Mouse (Mus musculus): ENCODE measurements around the gene Ube3b.

Ube3b gene

GRCm38 (mm10) chr5:114380209-114381012 is at the start of gene Ube3b, which contains the start of gene Kctd10:
TSS of gene Ube3b (plus strand) at chr5:114380607.
TSS of gene Kctd10 (minus strand) at chr5:114380508.
- DNase-seq (ENCODE audit: low spot score): peak; percentile 78

DNA sequence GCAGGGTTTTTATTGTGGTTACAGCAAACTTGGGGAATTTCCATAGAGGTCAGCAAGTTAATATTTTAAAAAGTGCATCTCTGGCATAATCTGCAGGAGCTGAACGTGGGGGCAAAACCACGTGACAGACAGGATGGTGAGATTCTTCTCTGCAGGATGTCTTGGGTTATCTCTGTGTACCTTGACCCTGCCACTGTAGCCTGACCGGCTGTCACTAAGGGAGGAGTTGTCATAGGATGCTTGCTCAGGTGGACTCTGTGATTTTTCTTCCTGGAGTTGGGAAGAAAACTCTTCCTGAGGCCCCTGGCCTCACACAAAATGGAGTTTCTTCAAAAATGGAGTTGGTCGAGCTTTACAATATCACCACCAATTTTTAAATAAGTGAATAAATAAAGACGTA is 37.4 kb upstream of the Ube3b start:
- no peak for DNase-seq (ENCODE audit: low spot score)

DNA sequence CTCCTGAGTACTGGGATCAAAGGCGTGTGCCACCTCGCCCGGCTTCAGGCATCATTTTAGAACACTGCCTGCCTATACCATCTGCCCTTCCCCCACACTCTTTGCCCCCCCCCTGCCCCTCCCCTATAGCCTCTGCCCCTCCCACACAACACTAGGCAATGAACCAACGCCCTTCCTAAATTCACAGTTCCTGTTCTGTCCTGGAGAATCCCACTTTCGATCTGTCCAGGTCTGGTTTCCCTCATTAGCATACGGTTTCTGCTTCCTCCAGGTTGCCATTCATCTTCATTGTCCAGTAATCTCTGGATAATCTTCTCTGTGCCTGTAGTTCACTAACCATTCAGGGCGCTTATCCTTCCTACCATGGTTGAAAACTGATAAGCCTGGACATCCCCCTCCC is 36.8 kb upstream of the Ube3b start:
- DNase-seq (ENCODE audit: low spot score): no peak

- no peak for DNase-seq (ENCODE audit: low spot score)
These were observed 34.9 kb upstream of the Ube3b start for GRCm38 (mm10) chr5:114345538-114345937.

DNA sequence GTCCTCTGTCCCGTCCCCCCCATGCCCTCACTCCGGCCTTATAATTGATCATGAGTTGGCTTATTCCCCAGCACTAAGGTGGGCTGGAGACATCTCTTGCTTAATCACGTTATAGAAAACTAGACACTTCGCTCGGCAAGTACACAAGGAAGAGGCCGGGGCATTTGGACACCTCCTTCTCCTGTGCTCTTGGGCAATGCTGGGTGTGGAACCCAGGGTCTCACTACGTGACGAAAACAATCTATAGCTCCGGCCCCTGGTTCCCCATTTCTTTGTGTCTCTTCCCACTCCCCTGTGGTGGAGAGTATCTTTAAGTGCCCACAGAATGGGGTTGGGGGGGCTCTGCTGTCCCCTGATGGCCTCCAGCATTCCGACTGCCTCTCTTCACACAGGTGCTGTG is 33.4 kb upstream of the Ube3b start:
- DNase-seq (ENCODE audit: low spot score): no peak

GRCm38 (mm10) chr5:114351490-114351889 is 28.9 kb upstream of the Ube3b start:
- DNase-seq (ENCODE audit: low spot score): no peak

GRCm38 (mm10) chr5:114356250-114356935 is 24.0 kb upstream of the Ube3b start:
- DNase-seq (ENCODE audit: low spot score): no peak

DNA sequence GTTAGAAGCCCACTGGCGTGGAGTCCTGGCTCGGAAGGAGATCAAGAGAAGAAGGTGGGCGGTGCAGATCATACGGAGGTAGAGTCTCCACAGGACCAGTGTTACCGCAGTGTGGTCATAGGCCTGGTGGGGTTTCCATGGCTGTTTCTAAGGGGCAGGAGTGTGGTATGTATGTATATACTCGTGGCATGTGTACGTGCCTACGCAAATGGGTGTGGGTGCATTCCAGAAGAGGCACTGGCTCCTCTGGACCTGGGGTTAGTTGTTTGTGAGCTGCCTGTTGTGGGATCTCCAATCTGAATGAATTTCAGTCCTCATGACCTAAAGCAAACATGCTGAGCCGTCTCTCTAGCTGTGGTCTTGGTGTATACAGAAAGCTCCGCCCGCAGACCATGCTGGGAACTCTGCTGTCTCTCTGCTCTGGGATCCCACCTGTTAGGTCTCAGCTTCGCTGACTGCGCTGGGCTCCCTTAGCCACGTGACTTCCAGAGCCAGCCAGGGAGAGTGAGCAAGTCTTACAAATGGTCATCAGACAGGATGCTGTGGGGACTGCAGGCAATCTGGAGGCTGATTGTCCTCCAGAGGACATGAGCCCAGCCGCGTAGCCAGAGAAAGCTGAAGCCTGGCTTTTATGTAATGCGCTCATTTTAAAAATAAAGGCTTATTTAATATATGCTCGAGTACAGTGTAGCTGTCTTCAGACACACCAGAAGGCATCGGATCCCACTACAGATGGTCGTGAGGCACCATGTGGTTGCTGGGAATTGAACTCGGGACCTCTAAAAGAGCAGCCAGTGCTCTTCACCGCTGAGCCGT is 23.3 kb upstream of the Ube3b start:
- DNase-seq (ENCODE audit: low spot score): no peak

DNA sequence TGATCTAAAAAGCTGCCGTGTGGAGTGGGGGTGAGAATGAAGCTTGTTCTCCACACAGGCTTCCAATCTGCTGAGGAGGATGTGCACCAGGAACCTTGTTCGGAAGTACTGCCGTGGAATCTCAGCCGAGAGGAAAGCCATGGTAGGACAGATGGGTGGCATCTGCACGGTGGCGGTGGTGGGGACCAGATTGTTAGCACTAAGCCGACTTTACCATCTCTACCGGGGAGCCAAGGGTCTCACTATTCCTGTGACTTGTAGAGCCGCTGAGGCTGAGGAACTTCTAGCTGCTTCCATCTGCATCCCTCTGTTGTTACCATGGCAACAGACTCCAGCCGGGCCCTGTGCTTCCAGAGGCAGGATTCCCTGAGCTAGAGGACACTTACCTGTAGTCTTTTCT is 21.6 kb upstream of the Ube3b start:
- DNase-seq (ENCODE audit: low spot score): no peak

- DNase-seq (ENCODE audit: low spot score): no peak
These were observed 20.8 kb upstream of the Ube3b start for GRCm38 (mm10) chr5:114359586-114359985.

GRCm38 (mm10) chr5:114360968-114361367 is 19.4 kb upstream of the Ube3b start:
- DNase-seq (ENCODE audit: low spot score): no peak

GRCm38 (mm10) chr5:114365043-114365752 is 15.2 kb upstream of the Ube3b start:
- no peak for DNase-seq (ENCODE audit: low spot score)

GRCm38 (mm10) chr5:114368121-114368520 is 12.3 kb upstream of the Ube3b start:
- no peak for DNase-seq (ENCODE audit: low spot score)

DNA sequence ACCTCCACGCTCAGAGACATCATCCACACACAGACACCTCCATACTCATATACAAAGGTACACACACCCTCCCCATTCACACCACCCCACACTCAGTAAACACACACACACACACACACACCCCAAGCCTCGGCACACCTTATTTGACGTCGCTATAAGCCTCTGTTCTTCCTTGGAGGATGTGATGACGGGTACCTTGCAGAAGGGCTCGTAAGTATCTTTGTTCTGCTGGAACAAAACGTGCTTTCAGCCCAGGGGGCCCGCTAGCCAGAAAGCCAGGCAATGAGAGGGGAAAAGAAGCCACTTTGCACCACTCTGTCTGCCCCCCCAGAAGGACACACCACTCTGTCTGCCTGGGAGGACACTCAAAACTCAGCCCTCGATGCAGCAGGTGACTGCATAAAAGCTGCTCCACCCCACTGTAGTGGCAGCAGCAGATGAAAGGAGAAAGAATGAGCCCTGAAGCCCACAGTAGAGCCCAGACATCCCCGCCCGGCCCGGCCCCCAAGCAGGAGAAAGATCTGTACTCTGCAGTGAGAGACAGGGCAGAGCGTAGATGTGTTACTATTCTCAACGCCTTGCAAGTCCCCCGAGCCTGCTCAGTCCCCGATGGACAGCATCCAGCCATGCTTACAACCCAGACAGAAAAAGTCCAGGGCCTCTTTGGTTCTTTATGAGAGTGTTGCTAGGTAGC is 11.5 kb upstream of the Ube3b start:
- DNase-seq (ENCODE audit: low spot score): no peak

GRCm38 (mm10) chr5:114369921-114370320 is 10.5 kb upstream of the Ube3b start:
- DNase-seq (ENCODE audit: low spot score): no peak

GRCm38 (mm10) chr5:114370371-114370776 is 10.0 kb upstream of the Ube3b start:
- DNase-seq (ENCODE audit: low spot score): no peak

- no peak for DNase-seq (ENCODE audit: low spot score)
These were observed 9.1 kb upstream of the Ube3b start for GRCm38 (mm10) chr5:114371331-114371730.

DNA sequence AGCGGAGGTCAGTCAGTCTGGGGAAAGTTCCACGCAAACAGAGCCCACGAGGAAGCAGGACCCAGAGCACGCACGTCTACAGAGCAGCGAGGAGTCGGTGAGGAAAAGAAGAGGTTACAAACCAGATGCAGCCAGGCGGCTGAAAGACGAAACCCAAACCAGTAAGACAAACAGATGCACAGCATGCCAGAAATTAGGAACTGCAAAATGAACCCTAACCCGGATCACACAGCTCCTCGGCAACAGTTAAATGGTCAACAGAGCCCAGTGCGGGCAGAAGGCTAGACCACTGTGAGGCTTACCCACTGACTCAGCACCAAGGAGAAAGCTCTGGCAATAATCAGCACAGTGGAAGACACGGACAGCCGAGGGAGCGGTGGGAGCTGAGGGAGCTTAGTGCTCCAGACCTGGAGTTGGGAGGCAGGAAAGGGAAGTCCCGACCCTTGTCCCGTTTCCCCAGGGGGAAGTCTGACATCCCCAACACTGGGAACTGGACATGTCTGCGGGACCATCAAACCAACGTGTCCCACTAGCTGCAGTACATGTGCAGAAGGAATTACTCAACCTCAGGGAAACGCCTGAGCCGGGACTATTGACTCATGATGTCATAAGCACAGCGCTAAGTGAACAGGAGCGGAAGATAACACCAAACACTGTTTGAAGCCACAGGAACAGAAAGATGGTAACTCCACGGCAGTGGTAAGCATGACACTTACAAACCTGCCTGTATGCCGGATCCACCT is 8.5 kb upstream of the Ube3b start:
- no peak for DNase-seq (ENCODE audit: low spot score)

- DNase-seq (ENCODE audit: low spot score): no peak
These were observed 7.8 kb upstream of the Ube3b start for GRCm38 (mm10) chr5:114372565-114372964.

GRCm38 (mm10) chr5:114373174-114373573 is 7.2 kb upstream of the Ube3b start:
- no peak for DNase-seq (ENCODE audit: low spot score)

- DNase-seq (ENCODE audit: low spot score): no peak
These were observed 6.8 kb upstream of the Ube3b start for GRCm38 (mm10) chr5:114373581-114373980.
